Mouse (Mus musculus) neural tube, embryonic 15.5 days (tissue): Measurements from ENCODE around the gene Arhgap21. TPM values are rescaled to one million over a fixed set of nuclear protein-coding genes. Genes with fewer than 3 reads are reported as not detected.

ENCODE experiments used
- ATAC-seq: fragments of 200-750 bp; cut with Nextera tagmentation; 2 replicates; pipeline ENCODE4 v1.8.0; 2017; ENCODE audit warnings: mild to moderate bottlenecking, moderate TSS enrichment, moderate library complexity; ENCODE audit not compliant: low FRiP score
- H3K27ac ChIP-seq: fragments of 300-500 bp; sonication (generic); replicated peaks from 2 replicates; pipeline ENCODE4 v1.5.1; 2015; ENCODE audit warnings: mild to moderate bottlenecking, inconsistent platforms
- H3K27me3 ChIP-seq: fragments of 300-500 bp; sonication (generic); replicated peaks from 2 replicates; pipeline ENCODE4 v1.6.1; 2015; ENCODE audit warnings: inconsistent platforms
- H3K36me3 ChIP-seq: fragments of 300-500 bp; sonication (generic); 2 replicates; pipeline ENCODE4 v1.6.1; 2015; ENCODE audit warnings: inconsistent platforms
- H3K4me1 ChIP-seq: fragments of 300-500 bp; sonication (generic); 2 replicates; pipeline ENCODE4 v1.6.1; 2015; ENCODE audit warnings: inconsistent platforms
- H3K4me2 ChIP-seq: fragments of 300-500 bp; sonication (generic); 2 replicates; pipeline ENCODE4 v1.6.1; 2015; ENCODE audit warnings: inconsistent platforms, mild to moderate bottlenecking, moderate library complexity
- H3K4me3 ChIP-seq: fragments of 300-500 bp; sonication (generic); replicated peaks from 2 replicates; pipeline ENCODE4 v1.5.1; 2015; ENCODE audit warnings: mild to moderate bottlenecking, inconsistent platforms
- H3K9ac ChIP-seq: fragments of 300-500 bp; sonication (generic); replicated peaks from 2 replicates; pipeline ENCODE4 v1.6.1; 2015; ENCODE audit warnings: mild to moderate bottlenecking, inconsistent platforms
- H3K9me3 ChIP-seq: fragments of 300-500 bp; sonication (generic); replicated peaks from 2 replicates; pipeline ENCODE4 v1.6.1; 2016; ENCODE audit warnings: inconsistent platforms
- WGBS: fragments of 180-500 bp; shearing (Covaris S2); methylation state at CpG from one replicate; pipeline ENCODE4 v1.1.7; 2015; ENCODE audit warnings: mixed read lengths; 5-methylcytosine and 5-hydroxymethylcytosine counted together
- polyA plus RNA-seq: library from polyadenylated mRNA; unstranded; fragments of >200 nt; fragmentation: Nextera tagmentation; extraction: Ambion mirVana; gene quantifications from 2 replicates; pipeline ENCODE4 v1.2.1, GENCODE M21; 2015

The Arhgap21 gene
- polyA plus RNA-seq, 1 experiment from 2014 or later: 27.6 TPM

DNA sequence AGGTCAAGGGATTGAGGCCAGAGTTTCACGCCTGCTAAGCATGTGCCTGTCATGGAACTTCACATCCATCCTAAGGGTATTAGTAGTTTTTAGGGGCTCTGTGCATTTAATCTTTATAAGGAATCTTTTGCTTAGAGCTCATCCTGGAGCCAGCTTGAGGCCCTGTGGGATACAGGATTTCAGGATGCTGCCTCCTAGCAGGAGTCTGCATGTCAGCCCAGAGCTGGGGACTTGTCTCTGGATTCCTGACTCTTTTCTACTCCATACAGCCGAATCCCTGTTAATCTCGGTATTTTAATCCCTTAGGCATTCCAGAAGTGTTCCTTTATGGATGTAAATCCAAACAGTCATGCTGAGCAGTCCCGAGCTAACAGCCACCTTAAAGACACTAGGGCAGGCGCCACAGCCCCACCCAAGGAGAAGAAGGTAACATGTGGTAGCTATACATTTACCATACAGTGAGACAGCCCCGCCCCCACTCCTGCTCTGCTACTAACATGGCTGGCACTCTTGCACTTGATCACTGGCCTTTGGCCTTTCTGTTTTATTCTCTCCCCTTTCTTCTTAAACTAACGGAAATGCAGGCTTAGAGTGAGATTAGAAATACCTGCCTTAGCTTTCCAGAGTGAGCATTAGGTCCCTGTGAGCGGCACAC is 167.3 kb downstream of the Arhgap21 start:
- Histone ChIP-seq H3K4me3 (no peak overlapping the region), H3K9ac (no peak overlapping the region), H3K9me3 (no peaks in the 10 kb centered on the region), H3K27ac (no peak overlapping the region), H3K4me1 (no peaks in the 10 kb centered on the region), H3K4me2 (no peak overlapping the region), H3K36me3 (no peaks in the 10 kb centered on the region), H3K27me3 (no peaks in the 10 kb centered on the region)
- 85% methylated on average over 8 of the region's 8 CpGs for WGBS
- no peak for ATAC-seq

Other genes starting within 250 kb of the Arhgap21 start
- gene Enkur, start 236.5 kb upstream of the Arhgap21 start, polyA plus RNA-seq: 2.6 and 3.6 TPM in 2 replicates
- 17.4 and 20.2 TPM in 2 replicates for gene Thnsl1, start 236.8 kb upstream of the Arhgap21 start, polyA plus RNA-seq